Mouse (Mus musculus) erythroid progenitor cell, adult 5-6 weeks (primary cell): ENCODE measurements around the gene Gm19935. TPM values are rescaled to one million over a fixed set of nuclear protein-coding genes. Genes with fewer than 3 reads are reported as not detected.

ENCODE experiments used
- ATAC-seq: replicated peaks from 2 replicates; pipeline ENCODE4 v1.8.0; 2016; ENCODE audit warnings: moderate number of reproducible peaks, mild to moderate bottlenecking, moderate TSS enrichment, inconsistent platforms; ENCODE audit not compliant: poor library complexity, low FRiP score, severe bottlenecking
- total RNA-seq, 2 experiments: library from RNA; stranded (forward) in 1 of 2; stranded (reverse) in 1 of 2; fragments of 150-400 nt in 1 of 2; fragments of 186-747, 209-891 nt in 1 of 2; gene quantifications; 2 replicates each; pipeline versions ENCODE4 v1.2.3 to v1.2.4; 2015 to 2017; ENCODE audit warnings: low replicate concordance in 2 of 2

Gene Gm19935
- total RNA-seq (2015; ENCODE audit: low replicate concordance) (not detected in 2 replicates), total RNA-seq (2017; ENCODE audit: low replicate concordance) (not detected in 2 replicates)

GRCm38 (mm10) chr8:90817293-90817692 is at the start of gene Gm19935:
Gene Gm19935 (minus strand): TSS chr8:90817393.
- ATAC-seq = no peak

GRCm38 (mm10) chr8:90862038-90862437 is 44.8 kb upstream of the Gm19935 start:
- no peak for ATAC-seq

GRCm38 (mm10) chr8:90861266-90861944 is 44.2 kb upstream of the Gm19935 start:
- no peak for ATAC-seq

- no peak for ATAC-seq
Measured at GRCm38 (mm10) chr8:90858071-90858470, 40.9 kb upstream of the Gm19935 start.

GRCm38 (mm10) chr8:90856952-90857351 is 39.8 kb upstream of the Gm19935 start:
- ATAC-seq = no peak

- no peak for ATAC-seq
Measured at GRCm38 (mm10) chr8:90856171-90856570, 39.0 kb upstream of the Gm19935 start.

- ATAC-seq = no peak
Measured at GRCm38 (mm10) chr8:90854671-90855161, 37.5 kb upstream of the Gm19935 start.

- no peak for ATAC-seq
Measured at GRCm38 (mm10) chr8:90853971-90854670, 36.9 kb upstream of the Gm19935 start.

- ATAC-seq = no peak
Measured at GRCm38 (mm10) chr8:90851544-90851943, 34.4 kb upstream of the Gm19935 start.

GRCm38 (mm10) chr8:90849462-90850050 is 32.4 kb upstream of the Gm19935 start:
- no peak for ATAC-seq

GRCm38 (mm10) chr8:90847980-90848379 is 30.8 kb upstream of the Gm19935 start:
- ATAC-seq = no peak

GRCm38 (mm10) chr8:90844179-90844967 is 27.2 kb upstream of the Gm19935 start:
- ATAC-seq = no peak

GRCm38 (mm10) chr8:90843127-90843526 is 25.9 kb upstream of the Gm19935 start:
- ATAC-seq = no peak

- no peak for ATAC-seq
Measured at GRCm38 (mm10) chr8:90841321-90841720, 24.1 kb upstream of the Gm19935 start.

GRCm38 (mm10) chr8:90839725-90840714 is 22.8 kb upstream of the Gm19935 start:
- ATAC-seq = no peak

GRCm38 (mm10) chr8:90837440-90837839 is 20.2 kb upstream of the Gm19935 start:
- no peak for ATAC-seq

GRCm38 (mm10) chr8:90834321-90834672 is 17.1 kb upstream of the Gm19935 start:
- ATAC-seq = no peak

- no peak for ATAC-seq
Measured at GRCm38 (mm10) chr8:90833628-90834320, 16.6 kb upstream of the Gm19935 start.
